Mouse (Mus musculus) kidney, postnatal 36 days (tissue): Measurements from ENCODE around the gene Tmem160.
A peak's percentile ranks its signal among the peaks of the same experiment; 100 is the strongest.

Experiments
- DNase-seq, 2 experiments: peaks; one replicate each; pipeline ENCODE4 v3.0.0; 2021 to 2022; ENCODE audit warnings: mixed read lengths in 2 of 2

Tmem160 gene

DNA sequence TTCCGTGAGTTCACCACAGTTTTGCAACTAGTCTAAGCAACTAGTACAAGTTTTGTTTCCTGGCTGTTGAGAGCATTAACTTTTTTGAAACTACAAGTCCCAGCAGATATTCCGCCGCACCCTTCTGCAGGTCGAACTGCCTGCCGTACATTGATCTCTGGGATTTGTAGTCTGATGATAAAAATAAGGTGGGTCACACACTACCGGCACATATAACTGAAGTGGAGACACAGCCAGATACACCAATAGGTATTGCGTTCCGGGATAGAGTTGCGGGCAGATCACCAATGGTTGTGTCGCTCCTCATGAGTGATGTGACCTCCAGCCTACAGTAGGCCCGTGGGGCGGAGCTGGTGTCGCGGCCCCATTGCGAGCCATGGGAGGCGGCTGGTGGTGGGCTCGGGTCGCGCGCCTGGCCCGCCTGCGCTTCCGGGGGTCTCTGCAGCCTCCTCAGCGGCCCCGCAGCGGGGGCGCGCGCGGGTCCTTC is at the start of gene Tmem160:
TSS of gene Tmem160 (plus strand) at position 193 of the 487 bp plus-strand sequence.
- peak; percentile 91 to 97 for DNase-seq

DNA sequence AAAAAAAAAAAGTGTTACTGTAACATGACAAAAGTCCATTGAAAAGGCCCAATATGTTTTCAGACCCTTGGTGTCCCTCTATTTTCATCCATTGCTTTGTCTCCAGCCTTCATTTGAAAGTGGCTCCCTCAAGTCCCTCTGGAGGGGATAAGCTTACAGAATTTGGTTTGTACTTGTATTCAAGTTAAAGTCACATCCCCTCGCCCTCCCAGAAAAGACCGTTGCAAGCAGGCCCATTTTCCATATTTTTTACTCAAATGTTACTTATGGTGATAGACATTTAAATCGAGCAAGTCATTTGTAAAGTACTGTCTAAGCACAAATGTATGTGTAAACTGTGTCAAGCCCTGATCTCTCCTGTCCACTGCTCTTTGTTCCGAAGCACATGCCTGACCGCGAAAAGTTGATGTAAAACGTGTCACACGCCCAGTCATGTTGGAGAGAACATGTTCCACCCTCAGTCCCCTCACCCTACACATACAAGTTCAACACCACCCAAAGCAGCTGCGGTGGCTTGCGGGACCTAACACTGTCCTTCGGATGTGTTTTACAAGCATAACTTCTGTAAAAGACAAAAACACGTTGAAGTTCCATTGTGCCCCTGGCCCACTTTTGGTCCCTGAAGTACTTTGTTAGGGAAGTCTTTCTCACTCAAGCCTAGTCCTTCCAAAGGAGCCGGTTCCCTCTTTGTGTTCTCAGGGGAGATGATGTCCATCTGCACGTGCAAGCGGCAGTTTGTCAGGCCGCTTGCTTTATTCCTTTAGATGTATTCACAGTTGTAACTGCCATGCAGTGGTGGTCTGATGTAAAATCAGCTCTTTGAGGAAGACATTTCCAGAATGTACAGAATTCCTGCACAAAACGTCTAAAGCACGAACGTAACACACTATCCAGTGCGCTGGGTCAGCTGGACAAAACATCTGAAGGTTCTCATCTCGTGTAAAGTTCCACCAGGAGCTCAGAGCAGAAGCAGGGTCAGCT is 49.3 kb upstream of the Tmem160 start:
- no peak for DNase-seq

DNA sequence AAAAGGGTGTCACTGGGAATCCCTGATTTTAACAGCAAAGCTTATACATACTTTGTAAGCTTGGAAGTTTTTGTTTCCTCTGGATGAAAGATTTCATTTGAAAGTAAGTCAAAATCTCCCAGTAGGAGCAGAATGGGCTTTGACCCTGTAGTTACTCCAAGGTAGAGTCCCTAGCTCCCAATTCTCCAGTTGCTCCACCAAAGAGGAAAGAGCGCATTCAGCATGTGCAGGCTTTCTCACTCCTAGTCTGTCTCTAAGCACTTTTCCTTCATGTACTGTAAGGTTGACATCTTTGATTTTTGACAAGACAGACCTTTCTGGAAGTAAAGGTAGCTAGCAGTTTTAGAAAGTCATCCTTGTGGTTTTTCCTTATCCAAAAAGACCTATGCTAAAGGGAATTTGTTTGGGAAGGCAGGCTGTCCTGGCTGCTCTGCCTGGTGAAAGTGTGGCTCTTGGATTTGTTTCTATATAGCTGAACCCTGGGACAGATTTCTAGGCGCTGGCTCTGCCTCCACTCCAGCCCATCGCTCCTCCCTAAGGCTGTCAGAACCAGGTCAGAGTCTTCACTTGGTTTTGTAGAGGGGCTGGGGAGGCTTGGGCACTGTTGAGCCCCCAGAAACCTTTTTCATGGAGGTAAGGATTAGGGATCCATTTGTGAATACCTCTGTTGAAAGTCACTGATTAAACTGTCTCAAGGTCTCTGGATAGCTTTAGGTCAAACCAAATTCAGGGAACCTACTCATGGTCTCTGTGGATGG is 48.1 kb upstream of the Tmem160 start:
- DNase-seq: no peak

DNA sequence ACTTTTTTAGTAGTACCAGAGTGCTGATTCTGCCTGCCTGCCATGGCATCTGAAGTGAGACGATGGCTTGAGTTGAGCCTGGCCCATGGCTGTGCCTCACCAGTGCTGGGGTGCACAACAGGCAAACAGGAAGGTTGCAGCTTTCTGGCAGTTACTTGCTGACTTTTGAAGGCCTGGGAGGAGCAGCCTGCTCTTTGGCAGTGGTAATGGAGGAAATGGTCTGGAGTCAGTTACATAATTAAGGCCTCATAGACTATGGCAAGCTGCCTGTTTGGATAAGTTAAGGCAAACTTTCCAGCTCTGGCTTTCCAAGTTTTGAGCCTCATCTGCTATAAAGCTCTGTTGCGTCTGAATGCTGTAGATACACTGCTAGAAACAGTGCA is 47.5 kb upstream of the Tmem160 start:
- DNase-seq: peak; percentile 62 to 80

DNA sequence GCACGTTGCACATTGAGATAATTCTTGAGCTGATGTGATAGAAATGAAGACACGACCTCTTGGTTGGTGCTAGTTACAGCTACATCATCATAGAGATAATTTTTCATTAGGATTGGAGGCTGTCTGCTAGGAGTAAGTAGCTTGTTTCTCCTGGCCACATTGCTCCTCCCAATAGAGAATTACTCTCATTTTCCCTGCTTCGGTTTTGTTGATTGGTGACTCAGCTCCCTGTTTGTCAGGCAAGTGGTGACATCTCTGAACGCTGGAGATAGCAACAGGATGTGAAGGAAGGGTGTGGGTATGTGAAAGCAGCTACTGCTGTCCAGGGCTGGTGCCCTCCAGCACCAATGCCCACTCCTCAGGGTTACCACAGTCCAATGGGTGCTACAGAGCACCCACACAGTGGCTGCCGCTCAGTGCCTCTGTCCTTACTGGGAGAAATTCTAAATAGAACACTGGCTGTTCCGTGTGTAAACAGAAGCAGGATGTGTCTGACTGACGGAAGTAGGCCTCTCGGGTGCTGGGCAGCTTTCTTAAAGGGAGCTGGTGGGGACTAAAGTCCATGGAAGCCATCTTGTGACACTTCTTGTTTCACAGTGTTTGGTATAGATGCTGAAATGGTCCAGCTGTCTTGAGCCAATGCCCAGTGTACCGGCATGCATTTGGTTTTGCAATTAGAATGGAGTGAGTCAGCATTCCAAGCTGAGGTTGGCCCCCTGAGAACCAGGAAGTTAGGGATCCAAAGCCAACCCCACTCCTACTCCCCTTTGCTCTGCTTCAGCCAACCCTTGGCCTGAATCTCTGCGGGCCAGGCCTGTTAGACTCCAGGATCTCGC is 46.8 kb upstream of the Tmem160 start:
- DNase-seq: peak; percentile 60 to 61

DNA sequence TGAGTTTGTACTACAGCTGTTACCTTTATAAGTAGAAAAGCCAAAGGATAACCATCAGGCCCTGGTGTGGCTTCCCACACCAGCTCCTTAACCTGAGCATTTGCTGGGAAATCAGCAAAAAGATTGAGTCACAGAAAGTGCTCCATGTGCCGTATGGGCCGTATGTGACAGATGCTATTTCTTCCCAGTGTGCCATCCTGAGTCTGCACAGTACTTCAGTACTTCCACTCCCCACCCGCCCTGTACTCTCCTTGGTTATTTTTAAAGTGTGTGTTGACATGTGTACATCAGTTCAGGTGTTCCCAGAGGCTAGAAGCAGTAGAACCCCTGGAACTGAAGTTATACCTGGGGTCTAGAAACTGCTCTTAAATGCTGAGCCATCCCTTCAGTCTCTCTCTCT is 45.6 kb upstream of the Tmem160 start:
- no peak for DNase-seq

DNA sequence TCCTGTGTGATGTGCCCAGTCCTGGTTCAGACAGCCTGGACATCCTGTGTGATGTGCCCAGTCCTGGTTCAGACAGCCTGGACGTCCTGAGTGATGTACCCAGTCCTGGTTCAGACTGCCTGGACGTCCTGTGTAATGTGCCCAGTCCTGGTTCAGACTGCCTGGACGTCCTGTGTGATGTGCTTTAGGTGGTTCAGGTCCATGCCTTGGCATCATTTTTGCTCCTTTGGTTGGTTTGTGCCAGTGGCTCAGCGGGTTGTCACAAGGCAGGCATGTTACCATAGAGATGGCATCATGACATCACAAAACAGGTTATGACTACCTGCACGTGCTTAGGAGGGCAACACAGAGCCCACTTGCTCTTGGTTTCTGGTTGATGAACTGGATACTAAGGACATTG is 41.5 kb upstream of the Tmem160 start:
- DNase-seq: no peak

DNA sequence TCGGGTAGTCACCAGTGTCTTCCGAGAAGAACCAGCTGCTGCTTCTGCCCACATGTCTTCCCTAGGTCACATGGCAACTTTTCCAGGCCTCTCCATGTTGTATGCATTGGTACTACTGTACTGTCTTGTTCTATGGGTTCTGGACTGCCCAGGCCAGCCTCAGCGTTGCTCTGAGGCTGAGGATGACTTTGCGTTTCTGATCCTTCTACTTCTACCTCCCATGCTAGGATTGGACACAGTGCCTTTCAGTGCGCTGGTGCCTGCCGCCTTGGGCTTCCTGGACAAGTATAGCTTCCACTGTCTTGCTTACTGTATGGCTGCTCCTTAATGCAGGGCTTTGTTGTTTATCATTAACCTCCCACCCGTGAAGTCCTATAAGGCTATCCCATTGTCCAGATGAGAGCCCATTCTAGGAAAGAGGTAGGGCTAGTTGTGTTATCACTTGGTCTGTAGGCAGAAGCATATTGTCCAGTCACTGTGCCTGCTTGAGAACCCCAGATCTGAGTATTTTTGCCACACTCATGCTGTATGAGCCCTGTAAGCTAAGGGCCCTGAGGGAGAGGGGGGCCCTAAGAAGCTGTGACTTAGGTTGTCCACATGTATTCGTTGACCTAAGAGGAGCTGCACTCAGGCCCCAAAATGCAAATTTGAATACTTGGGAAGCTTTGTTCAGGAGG is 40.2 kb upstream of the Tmem160 start:
- DNase-seq: no peak

DNA sequence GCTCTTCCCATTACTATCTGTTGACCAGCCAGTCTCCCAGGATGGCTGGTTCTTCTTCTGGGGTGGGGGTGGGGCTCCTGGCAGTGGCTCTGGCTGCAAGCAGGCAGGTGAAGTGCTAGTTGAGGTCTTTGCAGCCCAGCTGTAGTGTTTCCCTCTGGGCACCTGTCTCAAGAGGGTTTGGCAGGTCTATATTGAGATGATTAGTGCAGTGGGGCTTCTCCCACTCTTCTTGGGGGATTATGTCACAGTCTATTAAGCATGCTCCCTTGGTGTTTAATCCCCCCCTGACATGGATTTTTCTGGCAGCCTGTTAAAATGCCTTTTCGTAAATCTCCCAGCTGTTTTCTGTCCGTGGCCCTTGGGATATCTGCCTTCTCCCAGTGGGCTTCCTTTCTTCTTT is 39.6 kb upstream of the Tmem160 start:
- DNase-seq: no peak

DNA sequence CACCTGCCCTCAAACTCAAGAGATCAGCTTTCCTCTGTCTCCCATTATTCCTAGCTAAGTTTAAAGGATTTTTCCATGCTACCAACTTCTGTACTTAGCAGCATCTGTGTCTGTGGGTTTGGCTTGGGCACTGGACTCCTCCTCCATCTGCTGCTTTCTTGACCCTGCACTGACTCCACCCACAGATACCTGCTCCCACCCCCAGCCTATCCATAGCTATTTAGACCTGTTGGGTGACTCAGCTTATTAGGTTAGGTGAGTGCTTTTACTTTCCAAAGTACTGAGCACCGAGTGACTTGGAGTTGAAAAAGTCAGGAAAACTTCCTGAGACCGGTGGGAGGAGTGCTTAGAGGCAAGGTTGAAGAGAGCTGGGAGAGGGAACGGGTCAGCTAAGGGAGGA is 37.2 kb upstream of the Tmem160 start:
- peak; percentile 57 to 78 for DNase-seq

DNA sequence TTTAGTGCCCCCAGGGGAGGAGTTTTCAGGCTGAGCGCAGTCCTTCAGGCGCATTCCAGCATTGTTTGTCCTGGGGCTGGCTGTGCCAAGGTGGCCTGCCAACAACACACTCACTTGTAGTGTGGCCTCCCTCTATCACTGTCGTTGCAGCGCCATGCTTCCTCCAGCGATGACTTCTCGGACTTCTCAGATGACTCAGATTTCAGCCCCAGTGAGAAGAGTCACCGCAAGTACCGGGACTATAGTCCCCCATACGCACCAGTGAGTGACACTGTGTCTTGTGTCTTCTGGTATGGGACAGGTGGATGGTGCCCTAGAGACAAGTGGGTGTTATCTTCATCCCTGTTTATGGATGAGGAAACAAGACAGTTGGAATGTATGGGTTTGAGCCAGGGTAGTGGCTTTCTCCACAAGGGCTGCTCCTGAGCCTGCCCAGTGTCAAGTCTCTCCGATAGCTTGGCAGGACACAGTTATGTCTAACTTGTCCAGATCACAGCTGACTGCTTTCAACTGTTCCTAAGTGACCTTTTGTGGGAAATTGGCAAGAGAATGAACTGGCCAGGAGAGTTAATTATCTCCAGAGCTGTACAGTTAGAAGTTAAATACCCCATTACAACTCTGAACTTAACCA is 35.3 kb upstream of the Tmem160 start:
- peak; percentile 59 to 86 for DNase-seq

DNA sequence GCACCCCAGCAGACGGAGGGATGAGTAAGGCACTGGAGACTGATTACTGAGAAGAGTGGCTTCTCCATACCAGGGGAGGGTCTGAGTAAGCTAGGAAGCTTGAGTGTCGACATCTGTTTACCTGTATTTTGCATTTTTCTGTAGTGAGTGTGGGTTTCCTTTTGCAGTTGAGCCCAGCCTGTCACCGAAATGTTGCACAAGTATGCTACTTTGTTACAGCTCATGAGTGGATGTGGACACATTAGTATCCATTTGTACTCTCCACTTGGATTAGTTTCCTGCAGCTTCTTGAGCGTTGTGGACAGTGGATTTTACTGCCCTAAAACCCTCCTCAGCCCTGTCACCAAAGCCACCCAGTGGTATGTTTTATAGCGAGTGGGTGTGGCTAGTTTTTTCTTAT is 33.9 kb upstream of the Tmem160 start:
- DNase-seq: no peak

DNA sequence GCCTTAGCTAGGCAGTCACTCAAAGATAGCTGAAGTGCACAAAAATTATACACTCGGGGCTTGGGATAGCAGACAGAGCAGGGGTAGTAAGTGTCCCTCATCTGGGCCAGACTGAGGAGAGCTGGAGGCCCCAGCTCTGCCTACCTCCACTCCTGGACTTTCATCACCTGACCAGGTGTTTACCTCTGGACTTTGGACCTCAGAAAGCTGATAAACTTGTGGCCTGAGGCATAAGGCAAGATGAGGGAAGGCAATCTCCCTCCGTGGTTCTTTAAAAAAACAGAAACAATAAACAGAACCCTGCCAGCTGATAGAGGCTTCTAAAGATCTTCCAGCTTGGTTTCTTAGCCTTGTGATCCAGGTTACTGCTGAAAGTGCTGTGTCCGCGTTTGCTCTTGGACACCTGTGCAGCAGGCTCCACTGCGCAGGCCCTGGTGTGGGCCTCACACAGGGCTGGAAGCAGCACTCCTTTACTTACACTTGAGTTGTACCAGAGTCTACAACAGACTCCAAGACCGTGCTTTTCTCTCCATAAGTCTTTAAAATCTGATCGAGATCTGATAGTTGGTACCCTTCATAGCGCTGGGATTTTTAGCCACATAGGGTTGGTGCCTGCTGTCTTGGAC is 32.0 kb upstream of the Tmem160 start:
- DNase-seq: peak; percentile 32 to 39

DNA sequence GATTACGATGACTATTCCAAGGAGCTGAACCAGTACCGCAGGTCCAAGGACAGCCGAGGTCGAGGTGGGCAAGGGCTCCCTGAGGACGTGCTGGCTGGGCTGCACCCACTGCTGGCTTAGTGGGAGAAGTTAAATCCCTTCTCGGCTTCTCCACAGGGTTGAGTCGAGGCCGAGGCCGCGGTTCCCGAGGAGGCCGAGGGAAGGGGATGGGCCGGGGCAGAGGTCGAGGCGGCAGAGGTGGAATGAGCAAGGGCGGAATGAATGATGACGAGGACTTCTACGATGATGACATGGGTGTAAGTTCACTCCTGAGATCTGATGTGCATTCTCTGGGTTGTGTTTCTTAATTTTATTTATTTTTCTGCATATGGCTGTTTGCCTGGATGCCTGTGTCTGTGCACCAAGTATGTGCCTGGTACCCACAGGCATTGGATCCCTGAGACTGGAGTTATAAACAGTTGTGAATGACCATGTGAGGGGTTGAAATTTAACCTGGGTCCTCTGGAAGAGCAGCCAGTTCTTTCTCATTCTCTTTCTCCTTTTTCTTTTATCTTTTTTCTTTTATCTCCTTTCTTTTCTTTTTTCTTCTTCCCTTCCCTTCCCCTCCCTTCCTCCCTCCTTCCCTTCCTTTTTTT is 30.2 kb upstream of the Tmem160 start:
- DNase-seq: peak; percentile 46 to 55

DNA sequence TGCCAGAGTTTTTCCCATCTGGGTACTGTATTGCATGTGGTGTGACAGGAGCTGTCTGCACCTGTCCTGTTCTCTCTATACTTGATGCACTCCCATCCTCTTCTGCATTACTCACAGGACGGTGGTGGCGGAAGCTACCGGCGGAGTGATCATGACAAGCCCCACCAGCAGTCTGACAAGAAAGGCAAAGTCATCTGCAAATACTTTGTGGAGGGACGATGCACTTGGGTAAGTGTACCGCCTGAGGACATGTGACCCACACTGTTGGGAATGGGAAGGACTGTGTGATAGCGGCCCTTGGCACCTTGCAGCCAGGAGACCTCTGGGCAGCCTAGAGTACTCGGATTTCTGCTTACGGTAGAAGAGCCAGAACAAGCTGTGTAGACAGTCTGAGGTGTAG is 28.8 kb upstream of the Tmem160 start:
- no peak for DNase-seq

DNA sequence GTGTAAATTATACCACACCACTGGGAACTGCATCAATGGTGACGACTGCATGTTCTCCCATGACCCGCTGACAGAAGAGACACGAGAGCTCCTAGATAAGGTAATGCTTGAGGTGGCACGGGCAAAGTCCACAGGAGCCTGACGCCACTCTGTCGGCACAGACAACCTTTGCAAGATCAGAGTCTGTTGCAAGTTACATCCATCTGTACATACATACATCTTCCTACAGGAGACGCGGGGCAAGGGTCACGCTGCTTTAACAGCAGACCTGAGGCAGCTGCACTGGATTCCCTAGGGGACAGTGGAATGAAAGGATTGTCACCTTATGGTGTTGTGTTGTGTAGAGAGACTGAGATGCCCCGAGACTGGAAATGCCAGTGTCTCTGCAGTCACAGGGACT is 26.9 kb upstream of the Tmem160 start:
- DNase-seq: no peak

DNA sequence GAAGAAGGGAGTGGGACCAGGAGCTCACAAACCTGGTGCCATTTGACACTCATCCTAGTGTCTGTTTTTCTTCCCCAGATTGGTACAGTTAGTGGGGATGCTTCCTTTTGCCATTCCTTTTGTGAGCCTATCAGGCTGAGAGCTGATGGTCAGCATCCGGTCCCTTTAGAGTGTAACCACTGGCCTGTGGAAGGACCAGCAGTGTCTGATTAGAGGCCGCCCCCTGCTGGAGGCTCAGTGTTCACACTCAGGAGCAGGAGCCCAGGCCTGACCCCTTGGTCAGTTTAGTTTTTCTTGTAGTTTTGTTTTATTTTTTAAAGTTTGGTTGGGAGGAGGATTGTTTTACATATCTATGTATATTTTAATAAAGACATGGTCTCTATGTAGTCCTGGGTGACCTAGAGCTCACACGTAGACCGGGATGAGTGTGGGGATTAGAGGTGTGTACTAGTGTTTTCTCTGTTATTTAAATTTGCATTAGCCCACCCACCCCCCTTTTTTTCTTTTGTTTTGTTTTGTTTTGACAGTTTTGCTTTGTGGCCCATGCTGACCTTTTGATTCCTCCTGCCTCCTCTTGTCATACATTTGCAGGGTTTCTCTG is 26.4 kb upstream of the Tmem160 start:
- DNase-seq: peak; percentile 91 to 96

DNA sequence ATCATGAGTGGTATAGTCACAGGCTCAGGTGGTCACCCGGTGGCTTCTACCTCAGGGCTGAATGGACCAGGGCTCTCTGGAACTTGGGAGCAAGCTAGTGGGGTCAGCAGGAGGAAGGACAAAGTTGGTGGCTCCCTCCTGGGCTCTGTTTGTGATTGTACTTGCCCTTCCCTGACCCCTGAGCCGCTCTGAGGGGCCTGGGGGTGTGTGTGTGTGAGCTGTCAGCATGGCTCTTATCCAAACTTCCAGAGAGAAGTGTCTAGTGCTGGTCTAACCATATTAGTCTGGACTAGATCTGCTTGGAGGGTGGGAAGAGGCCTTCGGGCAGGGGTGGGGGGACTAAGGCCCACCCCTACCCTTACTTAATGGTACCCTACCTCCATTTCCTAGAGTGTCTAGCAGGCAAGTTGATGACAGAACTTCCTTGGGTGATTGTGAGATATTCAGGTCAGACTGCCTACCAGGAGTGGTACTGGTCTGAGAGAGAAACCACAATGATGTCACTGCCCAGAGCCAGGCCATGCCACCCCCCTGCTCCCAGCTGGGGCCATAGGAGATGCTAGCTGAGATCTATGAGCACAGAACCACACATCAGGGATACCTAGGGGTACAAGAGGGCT is 19.1 kb upstream of the Tmem160 start:
- no peak for DNase-seq

DNA sequence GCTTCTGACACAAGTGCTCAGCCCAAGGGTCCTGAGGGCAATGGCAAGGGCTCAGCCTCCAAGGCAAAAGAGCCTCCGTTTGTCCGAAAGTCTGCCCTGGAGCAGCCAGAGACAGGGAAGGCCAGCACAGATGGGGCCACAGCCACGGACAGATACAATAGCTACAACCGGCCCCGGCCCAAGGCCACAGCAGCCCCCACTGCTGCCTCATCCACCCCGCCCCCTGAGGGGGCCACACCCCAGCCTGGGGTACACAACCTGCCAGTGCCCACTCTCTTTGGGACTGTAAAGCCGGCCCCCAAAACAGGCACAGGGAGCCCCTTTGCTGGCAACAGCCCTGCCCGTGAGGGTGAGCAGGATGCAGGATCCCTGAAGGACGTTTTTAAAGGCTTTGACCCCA is 17.5 kb upstream of the Tmem160 start:
- DNase-seq: no peak

DNA sequence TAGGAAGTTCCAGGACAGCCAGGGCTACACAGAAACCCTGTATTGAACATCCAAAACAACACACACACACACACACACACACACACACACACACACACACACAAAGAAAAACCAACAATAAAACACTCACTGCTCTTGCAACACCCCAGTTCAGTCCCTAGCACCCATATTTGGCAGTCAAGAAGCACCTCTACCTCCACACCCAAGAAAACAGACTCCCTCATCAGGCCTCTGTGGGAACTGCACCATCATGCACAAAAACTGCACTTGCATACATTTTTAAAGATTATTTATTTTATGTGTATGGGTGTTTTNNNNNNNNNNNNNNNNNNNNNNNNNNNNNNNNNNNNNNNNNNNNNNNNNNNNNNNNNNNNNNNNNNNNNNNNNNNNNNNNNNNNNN is 11.3 kb upstream of the Tmem160 start:
- peak in 1 of 2 experiments; percentile 39 for DNase-seq
